Mouse (Mus musculus) limb, embryonic 15.5 days (tissue): ENCODE measurements at regions not wholly inside any gene's neighbourhood (a gene's known extent, or its start where the extent isn't known, plus 50 kb on each side); places are given as distances from the start of the nearest gene placed in this dataset.

Experiments used
- ATAC-seq: fragments of 200-750 bp; cut with Nextera tagmentation; 2 replicates; pipeline ENCODE4 v1.8.0; 2017; ENCODE audit warnings: low read depth, moderate TSS enrichment; ENCODE audit not compliant: insufficient number of reproducible peaks, low FRiP score, low TSS enrichment
- H3K27ac ChIP-seq: fragments of 300-500 bp; sonication (generic); 2 replicates; pipeline ENCODE4 v1.5.1; 2015; ENCODE audit warnings: moderate library complexity, mild to moderate bottlenecking, inconsistent platforms
- H3K27me3 ChIP-seq: fragments of 300-500 bp; sonication (generic); 2 replicates; pipeline ENCODE4 v1.6.1; 2015; ENCODE audit warnings: inconsistent platforms
- H3K36me3 ChIP-seq: fragments of 300-500 bp; sonication (generic); 2 replicates; pipeline ENCODE4 v1.6.1; 2015; ENCODE audit warnings: inconsistent platforms
- H3K4me1 ChIP-seq: fragments of 300-500 bp; sonication (generic); 2 replicates; pipeline ENCODE4 v1.6.1; 2015; ENCODE audit warnings: inconsistent platforms
- H3K4me2 ChIP-seq: fragments of 300-500 bp; sonication (generic); 2 replicates; pipeline ENCODE4 v1.6.1; 2015; ENCODE audit warnings: mild to moderate bottlenecking, inconsistent platforms
- H3K4me3 ChIP-seq: fragments of 300-500 bp; sonication (generic); 2 replicates; pipeline ENCODE4 v1.5.1; 2015; ENCODE audit warnings: mild to moderate bottlenecking, inconsistent platforms
- H3K9ac ChIP-seq: fragments of 300-500 bp; sonication (generic); 2 replicates; pipeline ENCODE4 v1.6.1; 2015; ENCODE audit warnings: inconsistent platforms
- H3K9me3 ChIP-seq: fragments of 300-500 bp; sonication (generic); 2 replicates; pipeline ENCODE4 v1.6.1; 2016; ENCODE audit warnings: inconsistent platforms
- WGBS: fragments of 180-500 bp; shearing (Covaris S2); methylation state at CpG from one replicate; pipeline ENCODE4 v1.1.7; 2015; 5-methylcytosine and 5-hydroxymethylcytosine counted together

- Histone ChIP-seq H3K9ac (no peak overlapping the region), H3K27ac (no peak overlapping the region), H3K9me3 (no peaks in the 10 kb centered on the region), H3K4me1 (peaks cover 12% of the 10 kb centered on the region), H3K27me3 (no peaks in the 10 kb centered on the region), H3K36me3 (no peaks in the 10 kb centered on the region), H3K4me3 (peak overlapping the region; percentile 13; the same call in 1 of the 2 replicates), H3K4me2 (peak overlapping the region; percentile 35)
- 25% methylated on average over 30 of the region's 30 CpGs for WGBS
- no peak for ATAC-seq
These were observed 107.5 kb downstream of the Gm45692 start for GRCm38 (mm10) chr8:26226612-26227528.

GRCm38 (mm10) chr8:26227529-26227895 lies 108.2 kb downstream of the Gm45692 start:
- Histone ChIP-seq H3K4me1 (peaks cover 12% of the 10 kb centered on the region), H3K36me3 (no peaks in the 10 kb centered on the region), H3K9ac (no peak overlapping the region), H3K4me3 (no peak overlapping the region), H3K27ac (no peak overlapping the region), H3K27me3 (no peaks in the 10 kb centered on the region), H3K9me3 (no peaks in the 10 kb centered on the region), H3K4me2 (no peak overlapping the region; the same call in 1 of the 2 replicates)
- WGBS, result 48% methylated on average over 5 of the region's 5 CpGs
- no peak for ATAC-seq

GRCm38 (mm10) chr8:26229548-26229947 lies 110.2 kb downstream of the Gm45692 start:
- Histone ChIP-seq H3K9ac (no peak overlapping the region), H3K27me3 (no peaks in the 10 kb centered on the region), H3K4me2 (no peak overlapping the region), H3K4me3 (no peak overlapping the region), H3K9me3 (no peaks in the 10 kb centered on the region), H3K36me3 (no peaks in the 10 kb centered on the region), H3K27ac (no peak overlapping the region), H3K4me1 (peaks cover 12% of the 10 kb centered on the region)
- ATAC-seq, result no peak
- 57% methylated on average over 8 of the region's 8 CpGs for WGBS

GRCm38 (mm10) chr8:26239075-26239474 lies 119.7 kb downstream of the Gm45692 start:
- Histone ChIP-seq H3K4me1 (no peaks in the 10 kb centered on the region), H3K27ac (no peak overlapping the region), H3K27me3 (no peaks in the 10 kb centered on the region), H3K36me3 (no peaks in the 10 kb centered on the region), H3K9ac (no peak overlapping the region), H3K4me3 (no peak overlapping the region), H3K9me3 (no peaks in the 10 kb centered on the region), H3K4me2 (no peak overlapping the region)
- 74% methylated on average over 2 of the region's 2 CpGs for WGBS
- ATAC-seq, result no peak

- no peak overlapping the region for H3K4me3 ChIP-seq
- no peak for ATAC-seq
- no peak overlapping the region for H3K4me2 ChIP-seq
- no peaks in the 10 kb centered on the region for H3K4me1 ChIP-seq
- H3K9me3 ChIP-seq, result no peaks in the 10 kb centered on the region
- H3K27me3 ChIP-seq, result no peaks in the 10 kb centered on the region
- no peaks in the 10 kb centered on the region for H3K36me3 ChIP-seq
- H3K9ac ChIP-seq, result no peak overlapping the region
- WGBS, result 62% methylated on average over 4 of the region's 4 CpGs
- H3K27ac ChIP-seq, result no peak overlapping the region
These were observed 120.3 kb downstream of the Gm45692 start for GRCm38 (mm10) chr8:26239604-26240003.

GRCm38 (mm10) chr8:26243743-26244142 lies 124.4 kb downstream of the Gm45692 start:
- Histone ChIP-seq H3K4me1 (no peaks in the 10 kb centered on the region), H3K27me3 (no peaks in the 10 kb centered on the region), H3K4me2 (no peak overlapping the region), H3K4me3 (no peak overlapping the region), H3K9ac (no peak overlapping the region), H3K36me3 (no peaks in the 10 kb centered on the region), H3K9me3 (no peaks in the 10 kb centered on the region), H3K27ac (no peak overlapping the region)
- no peak for ATAC-seq
- 63% methylated on average over 4 of the region's 4 CpGs for WGBS

GRCm38 (mm10) chr8:26244308-26244707 lies 125.0 kb downstream of the Gm45692 start:
- no peak for ATAC-seq
- WGBS, result 82% methylated on average over 5 of the region's 5 CpGs
- Histone ChIP-seq H3K9ac (no peak overlapping the region), H3K4me3 (no peak overlapping the region), H3K4me2 (no peak overlapping the region), H3K27me3 (no peaks in the 10 kb centered on the region), H3K9me3 (no peaks in the 10 kb centered on the region), H3K36me3 (no peaks in the 10 kb centered on the region), H3K27ac (no peak overlapping the region), H3K4me1 (no peaks in the 10 kb centered on the region)

- WGBS, result 28% methylated on average over 6 of the region's 6 CpGs
- Histone ChIP-seq H3K27me3 (no peaks in the 10 kb centered on the region), H3K9me3 (no peaks in the 10 kb centered on the region), H3K27ac (no peak overlapping the region), H3K36me3 (no peaks in the 10 kb centered on the region), H3K4me3 (no peak overlapping the region), H3K9ac (no peak overlapping the region), H3K4me1 (no peaks in the 10 kb centered on the region), H3K4me2 (no peak overlapping the region)
- no peak for ATAC-seq
These were observed 135.9 kb downstream of the Gm45692 start for GRCm38 (mm10) chr8:26255191-26255669.

GRCm38 (mm10) chr8:26260294-26260693 lies 141.0 kb downstream of the Gm45692 start:
- no peak for ATAC-seq
- H3K9ac ChIP-seq, result no peak overlapping the region

GRCm38 (mm10) chr8:26262536-26262935 lies 143.2 kb downstream of the Gm45692 start:
- Histone ChIP-seq H3K4me2 (no peak overlapping the region), H3K27me3 (0 out of 2 replicates have a peak, but pooled peaks cover 3% of the 10 kb centered on the region), H3K36me3 (no peaks in the 10 kb centered on the region), H3K9me3 (no peaks in the 10 kb centered on the region), H3K27ac (no peak overlapping the region), H3K4me3 (no peak overlapping the region), H3K4me1 (peaks cover 20% of the 10 kb centered on the region), H3K9ac (no peak overlapping the region)
- WGBS, result 76% methylated on average over 10 of the region's 10 CpGs
- ATAC-seq, result no peak

More at GRCm38 (mm10) chr8:26260294-26260693, 141.0 kb downstream of the Gm45692 start:
- no peak overlapping the region for H3K4me3 ChIP-seq
- H3K9me3 ChIP-seq, result no peaks in the 10 kb centered on the region
- H3K36me3 ChIP-seq, result no peaks in the 10 kb centered on the region
- H3K27me3 ChIP-seq, result 0 out of 2 replicates have a peak, but pooled peaks cover 3% of the 10 kb centered on the region
- H3K4me2 ChIP-seq, result no peak overlapping the region
- H3K4me1 ChIP-seq, result peaks cover 8% of the 10 kb centered on the region
- 53% methylated on average over 5 of the region's 5 CpGs for WGBS
- no peak overlapping the region for H3K27ac ChIP-seq

GRCm38 (mm10) chr8:26264869-26265321 lies 145.6 kb downstream of the Gm45692 start:
- Histone ChIP-seq H3K9ac (no peak overlapping the region), H3K27me3 (peaks cover 5% of the 10 kb centered on the region; the same call in 1 of the 2 replicates), H3K36me3 (no peaks in the 10 kb centered on the region), H3K27ac (no peak overlapping the region), H3K4me2 (no peak overlapping the region), H3K9me3 (no peaks in the 10 kb centered on the region), H3K4me3 (no peak overlapping the region), H3K4me1 (peaks cover 34% of the 10 kb centered on the region)
- ATAC-seq, result no peak
- WGBS, result 30% methylated on average over 11 of the region's 11 CpGs

GRCm38 (mm10) chr8:26265366-26265765 lies 146.0 kb downstream of the Gm45692 start:
- H3K4me3 ChIP-seq, result no peak overlapping the region
- WGBS, result 13% methylated on average over 8 of the region's 8 CpGs
- ATAC-seq, result no peak
- H3K36me3 ChIP-seq, result no peaks in the 10 kb centered on the region
- H3K4me2 ChIP-seq, result no peak overlapping the region
- no peaks in the 10 kb centered on the region for H3K9me3 ChIP-seq
- H3K27me3 ChIP-seq, result peaks cover 5% of the 10 kb centered on the region; the same call in 1 of the 2 replicates
- no peak overlapping the region for H3K27ac ChIP-seq
- no peak overlapping the region for H3K9ac ChIP-seq
- peaks cover 34% of the 10 kb centered on the region for H3K4me1 ChIP-seq
